Mouse (Mus musculus): ENCODE data around the gene Ces2f.

DNA sequence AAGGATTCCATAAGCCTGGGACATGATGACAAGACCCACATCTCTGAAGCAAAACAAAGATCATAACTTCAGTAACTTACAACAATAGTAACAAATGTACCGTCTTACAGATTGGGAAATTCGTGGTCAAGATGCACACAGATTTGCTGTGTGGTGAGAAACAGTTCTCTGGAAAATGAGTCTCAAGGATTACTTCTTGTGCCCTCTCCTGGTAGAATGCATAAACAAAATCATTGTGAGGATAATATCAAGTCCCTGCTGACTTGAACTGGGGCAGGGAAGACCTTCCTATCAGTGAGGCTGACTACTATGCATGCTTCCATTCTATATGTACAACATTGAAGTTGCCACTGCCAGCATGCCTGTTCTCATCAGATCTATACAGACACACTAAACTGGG lies 45.4 kb upstream of the Ces2f start:
- TF ChIP-seq CTCF (IDR thresholded peaks at IDR 0.05; ENCODE audit: low read depth) (0 out of 2 replicates have a peak, but pooled peaks have one; percentile 18), EP300 (IDR thresholded peaks at IDR 0.05; ENCODE audit: low read depth) (no peak)

Data from liver, postnatal 0 days (tissue).